Mouse (Mus musculus) MEL (cell line): Measurements from ENCODE around the gene Stil. TPM values are rescaled to one million over a fixed set of nuclear protein-coding genes. Genes with fewer than 3 reads are reported as not detected.

ENCODE experiments used
- DNase-seq: peaks from one replicate; pipeline ENCODE4 v3.0.0; 2011; ENCODE audit warnings: low read depth, low spot score
- H3K27ac ChIP-seq: 2 replicates; pipeline ENCODE4 v1.5.1; 2012; ENCODE audit warnings: low read depth, mild to moderate bottlenecking, control low read depth, low read length, moderate library complexity; ENCODE audit not compliant: control insufficient read depth
- H3K27me3 ChIP-seq, 2 experiments: fragments of 150-350 bp in 1 of 2; sonication (generic) in 1 of 2; 2 replicates each; pipeline ENCODE4 v1.6.1; 2012; ENCODE audit warnings: low read length in 2 of 2, mild to moderate bottlenecking in 2 of 2, improper control_type of control experiment in 1 of 2, moderate library complexity in 1 of 2; ENCODE audit not compliant: insufficient read depth in 2 of 2, control insufficient read depth in 1 of 2
- H3K36me3 ChIP-seq, 2 experiments: 2 replicates each; pipeline ENCODE4 v1.6.1; 2012 to 2014; ENCODE audit warnings: low read length in 2 of 2, improper control_type of control experiment in 1 of 2, inconsistent platforms in 1 of 2, mild to moderate bottlenecking in 1 of 2; ENCODE audit not compliant: insufficient read depth in 2 of 2, control insufficient read depth in 1 of 2
- H3K4me1 ChIP-seq, 2 experiments: fragments of 150-350 bp in 1 of 2; sonication (generic) in 1 of 2; 2 replicates each; pipeline ENCODE4 v1.6.1; 2012; ENCODE audit warnings: low read length in 2 of 2, improper control_type of control experiment in 1 of 2, mild to moderate bottlenecking in 1 of 2; ENCODE audit not compliant: insufficient read depth in 2 of 2, control insufficient read depth in 1 of 2
- H3K4me3 ChIP-seq, 2 experiments: fragments of 150-350 bp in 1 of 2; sonication (generic) in 1 of 2; 2 replicates each; pipeline ENCODE4 v1.5.1; 2012; ENCODE audit warnings: low read depth in 2 of 2, low read length in 2 of 2, mild to moderate bottlenecking in 2 of 2, moderate library complexity in 2 of 2, control low read depth in 1 of 2, improper control_type of control experiment in 1 of 2; ENCODE audit not compliant: control insufficient read depth in 1 of 2, insufficient read depth in 1 of 2
- H3K79me2 ChIP-seq: 2 replicates; pipeline ENCODE4 v1.6.1; 2012; ENCODE audit warnings: mild to moderate bottlenecking, low read length, moderate library complexity; ENCODE audit not compliant: control insufficient read depth, poor library complexity, insufficient read depth
- H3K9ac ChIP-seq: 2 replicates; pipeline ENCODE4 v1.6.1; 2012; ENCODE audit warnings: low read depth, mild to moderate bottlenecking, control low read depth, low read length, moderate library complexity; ENCODE audit not compliant: control insufficient read depth, poor library complexity, severe bottlenecking
- H3K9me3 ChIP-seq: fragments of 150-350 bp; sonication (generic); replicated peaks from 2 replicates; pipeline ENCODE4 v1.6.1; 2012; ENCODE audit warnings: mild to moderate bottlenecking, low read length, improper control_type of control experiment, moderate library complexity; ENCODE audit not compliant: insufficient read depth
- CTCF ChIP-seq, 3 experiments: IDR thresholded peaks in 2 of 3; conservative IDR thresholded peaks in 1 of 3; 2 replicates each; pipeline ENCODE4 v1.5.1; 2011 to 2012; ENCODE audit warnings: low read length in 3 of 3, low read depth in 2 of 3, mild to moderate bottlenecking in 2 of 3, improper control_type of control experiment in 1 of 3, inconsistent platforms in 1 of 3, mixed read lengths in 1 of 3, moderate library complexity in 1 of 3; ENCODE audit not compliant: control insufficient read depth in 1 of 3, insufficient read depth in 1 of 3, poor library complexity in 1 of 3, severe bottlenecking in 1 of 3
- E2F4 ChIP-seq: IDR thresholded peaks from 2 replicates; pipeline ENCODE4 v1.6.1; 2011; ENCODE audit warnings: low read depth, low read length, improper control_type of control experiment, borderline replicate concordance
- GABPA ChIP-seq: IDR thresholded peaks from 2 replicates; pipeline ENCODE4 v1.6.1; 2012; ENCODE audit warnings: low read depth, mild to moderate bottlenecking, inconsistent platforms, low read length, improper control_type of control experiment, moderate library complexity
- KAT2A ChIP-seq: conservative IDR thresholded peaks from 2 replicates; pipeline ENCODE4 v1.6.1; 2012; ENCODE audit warnings: low read depth, low read length, improper control_type of control experiment, inconsistent platforms
- MAZ ChIP-seq: IDR thresholded peaks from 2 replicates; pipeline ENCODE4 v1.6.1; 2012; ENCODE audit warnings: low read depth, mild to moderate bottlenecking, inconsistent platforms, low read length, improper control_type of control experiment
- MEF2A ChIP-seq: IDR thresholded peaks from 2 replicates; pipeline ENCODE4 v1.6.1; 2014; ENCODE audit warnings: low read depth, mild to moderate bottlenecking, inconsistent platforms, low read length, improper control_type of control experiment; ENCODE audit not compliant: poor library complexity, insufficient replicate concordance, severe bottlenecking; ENCODE audit errors: extremely low read depth
- MYC ChIP-seq: IDR thresholded peaks from 2 replicates; pipeline ENCODE4 v1.6.1; 2011; ENCODE audit warnings: low read depth, mild to moderate bottlenecking, low read length, improper control_type of control experiment, moderate library complexity
- NRF1 ChIP-seq: IDR thresholded peaks from 2 replicates; pipeline ENCODE4 v1.6.1; 2014; ENCODE audit warnings: low read depth, mild to moderate bottlenecking, inconsistent platforms, low read length, improper control_type of control experiment, moderate library complexity; ENCODE audit not compliant: poor library complexity, insufficient read depth, severe bottlenecking
- POLR2A ChIP-seq, 2 experiments: IDR thresholded peaks; 2 replicates each; pipeline ENCODE4 v1.6.1; 2011 to 2012; ENCODE audit warnings: low read length in 2 of 2, mild to moderate bottlenecking in 2 of 2, control low read depth in 1 of 2, improper control_type of control experiment in 1 of 2, low read depth in 1 of 2, moderate library complexity in 1 of 2; ENCODE audit not compliant: control insufficient read depth in 1 of 2, insufficient read depth in 1 of 2, poor library complexity in 1 of 2
- RAD21 ChIP-seq: IDR thresholded peaks from 2 replicates; pipeline ENCODE4 v1.6.1; 2011; ENCODE audit warnings: mild to moderate bottlenecking, low read depth, low read length, improper control_type of control experiment
- SIN3A ChIP-seq: IDR thresholded peaks from 2 replicates; pipeline ENCODE4 v1.6.1; 2012; ENCODE audit warnings: low read length, improper control_type of control experiment, inconsistent platforms
- TBP ChIP-seq: IDR thresholded peaks from 2 replicates; pipeline ENCODE4 v1.8.0; 2011; ENCODE audit warnings: low read depth, low read length, improper control_type of control experiment
- TCF12 ChIP-seq: IDR thresholded peaks from 2 replicates; pipeline ENCODE4 v1.6.1; 2014; ENCODE audit warnings: low read depth, mild to moderate bottlenecking, inconsistent platforms, low read length, improper control_type of control experiment, moderate library complexity
- ZC3H11A ChIP-seq: IDR thresholded peaks from 2 replicates; pipeline ENCODE4 v1.6.1; 2012; ENCODE audit warnings: low read depth, mild to moderate bottlenecking, inconsistent platforms, low read length, improper control_type of control experiment
- ZKSCAN1 ChIP-seq: IDR thresholded peaks from 2 replicates; pipeline ENCODE4 v1.6.1; 2012; ENCODE audit warnings: low read depth, mild to moderate bottlenecking, inconsistent platforms, low read length, improper control_type of control experiment, moderate library complexity
- ZNF384 ChIP-seq: IDR thresholded peaks from 2 replicates; pipeline ENCODE4 v1.6.1; 2012; ENCODE audit warnings: low read depth, mild to moderate bottlenecking, inconsistent platforms, low read length, improper control_type of control experiment
- polyA plus RNA-seq, 2 experiments: library from polyadenylated mRNA; stranded (reverse) in 1 of 2; unstranded in 1 of 2; fragments of >175 nt in 1 of 2; fragments of >200 nt in 1 of 2; gene quantifications; 2 replicates each; pipeline versions ENCODE4 v1.2.1 to v1.2.4; 2012; ENCODE audit warnings: low replicate concordance in 2 of 2, low read depth in 1 of 2; ENCODE audit not compliant: insufficient read length in 2 of 2, insufficient read depth in 1 of 2, missing spikeins in 1 of 2
- total RNA-seq: library from RNA; depleted of rRNA; stranded (reverse); fragments of 300-350 nt; gene quantifications from 2 replicates; pipeline ENCODE4 v1.2.3, GENCODE M21; 2012

The Stil gene
- total and polyA plus RNA-seq, 3 experiments: 5.0 to 9.1 TPM; not detected in 1

DNA sequence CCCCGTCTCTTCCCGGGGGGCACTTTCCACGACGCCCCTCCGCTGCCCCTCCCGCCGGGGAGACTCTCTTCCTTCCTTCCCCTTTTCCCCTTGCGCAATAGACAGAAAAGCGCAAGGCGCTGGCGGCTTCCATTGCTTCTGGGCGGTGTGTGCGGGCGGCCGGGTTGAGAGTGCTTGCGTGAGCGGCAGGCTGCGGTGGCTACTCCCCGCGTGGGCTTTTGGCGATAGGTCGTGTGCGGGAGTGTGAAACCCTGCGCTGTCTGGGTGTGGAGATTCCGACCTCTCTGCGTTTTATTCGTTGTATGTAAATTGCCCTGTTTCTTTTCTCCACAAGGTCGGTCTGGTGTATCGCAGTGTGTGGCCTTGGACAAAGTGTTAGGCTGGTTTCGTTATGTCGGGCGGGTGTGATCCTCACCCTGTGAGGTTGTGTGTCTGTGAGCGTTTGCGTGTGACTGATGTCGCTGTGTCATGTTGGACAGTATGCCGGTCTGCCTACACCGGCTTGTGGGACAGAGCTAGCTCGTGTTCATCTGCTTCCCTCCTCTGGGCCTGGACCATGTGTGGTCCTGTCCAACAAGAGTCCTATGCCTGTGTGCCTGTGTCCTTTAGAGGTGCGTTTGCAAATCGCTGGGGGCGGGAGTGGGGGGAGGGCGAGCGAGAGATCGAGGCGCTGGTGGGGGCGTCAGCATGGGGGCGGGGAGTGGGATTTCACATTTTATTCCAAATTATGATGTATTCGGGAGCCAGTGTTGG lies 57.1 kb downstream of the Stil start (continued):
- TF ChIP-seq RAD21 (no peak), ZKSCAN1 (no peak), E2F4 (0 out of 2 replicates have a peak, but pooled peaks have one; percentile 37), MAZ (peak; percentile 97), NRF1 (peak; percentile 47; the same call in 1 of the 2 replicates), TCF12 (no peak), MEF2A (no peak), GABPA (0 out of 2 replicates have a peak, but pooled peaks have one; percentile 9)

DNA sequence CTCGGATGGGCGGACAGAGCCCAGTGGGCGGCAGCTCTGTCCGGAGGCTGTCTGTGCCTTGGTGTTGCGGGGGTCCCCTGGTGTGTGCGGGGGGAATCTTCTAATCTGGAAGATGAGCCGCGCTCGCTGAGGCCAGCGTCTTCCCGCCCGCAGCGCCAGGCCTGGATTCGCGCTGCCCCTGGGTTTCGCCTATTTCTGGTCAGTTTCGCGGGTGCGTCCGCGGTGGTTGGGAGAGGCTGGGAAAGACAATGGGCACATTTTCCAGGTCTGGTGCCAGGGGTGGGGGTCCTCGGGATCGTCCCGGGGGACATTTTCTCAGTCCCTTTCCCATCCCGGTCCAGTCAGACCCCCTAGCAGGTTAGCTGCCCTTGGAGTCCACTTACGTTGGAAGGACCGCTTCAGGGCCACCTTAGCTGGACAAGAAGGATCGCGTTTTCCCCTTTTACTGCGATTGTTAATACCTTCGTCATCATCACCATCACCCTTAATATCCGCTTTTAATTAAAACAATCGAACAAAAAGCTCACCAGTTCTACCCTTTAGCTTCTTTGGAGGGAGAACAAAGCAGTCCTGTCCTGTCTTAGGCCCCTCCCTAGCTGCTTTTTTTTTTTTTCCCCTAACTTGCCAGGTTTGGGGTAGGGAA lies 57.8 kb downstream of the Stil start:
- H3K4me3 ChIP-seq: peak overlapping the region; percentile 73 to 97
- H3K9me3 ChIP-seq: no peaks in the 10 kb centered on the region
- TF ChIP-seq TBP (no peak), ZC3H11A (no peak), MAZ (no peak), MEF2A (no peak), CTCF (IDR thresholded peaks at IDR 0.05 in 2 of 3, conservative IDR thresholded peaks at IDR 0.05 in 1 of 3; ENCODE audit: control insufficient read depth in 1 of 3, insufficient read depth in 1 of 3, low read depth in 2 of 3, low read length in 3 of 3, poor library complexity in 1 of 3, severe bottlenecking in 1 of 3) (no peak), ZNF384 (peak; percentile 94), MYC (no peak), SIN3A (peak; percentile 31), KAT2A (no peak), POLR2A (IDR thresholded peaks at IDR 0.05; ENCODE audit: control insufficient read depth in 1 of 2, insufficient read depth in 1 of 2, low read depth in 1 of 2, low read length in 2 of 2, poor library complexity in 1 of 2) (peak; percentile 9 to 47; a peak in 2 of 4 replicates)
- DNase-seq: peak; percentile 72
- H3K4me1 ChIP-seq: peaks cover 10 to 27% of the 10 kb centered on the region in 2 experiments
- no peaks in the 10 kb centered on the region for H3K27me3 ChIP-seq
- H3K9ac ChIP-seq: peak overlapping the region; percentile 77
- peaks cover 0 to 27% of the 10 kb centered on the region in 2 experiments; a peak in 2 of 4 replicates for H3K36me3 ChIP-seq
- peak overlapping the region; percentile 80 for H3K27ac ChIP-seq
- peaks cover 57% of the 10 kb centered on the region for H3K79me2 ChIP-seq
